Mouse (Mus musculus): ENCODE data around the gene Tsga13. TPM values are rescaled to one million over a fixed set of nuclear protein-coding genes. Genes with fewer than 3 reads are reported as not detected.

The Tsga13 gene
- polyA plus RNA-seq, 1 experiment from 2014 or later, result 0.25 TPM

Other genes with a start within 250 kb of the Tsga13 start
- 52.3 and 55.4 TPM in 2 replicates for gene Cep41, start 221.8 kb downstream of the Tsga13 start, polyA plus RNA-seq (2015; fragmentation: Nextera tagmentation; extraction: Ambion mirVana)
- 1,770 and 1,957 TPM in 2 replicates for gene Mest, start 192.0 kb downstream of the Tsga13 start, polyA plus RNA-seq (2015; fragmentation: Nextera tagmentation; extraction: Ambion mirVana)
- gene Copg2, start 18.8 kb downstream of the Tsga13 start, polyA plus RNA-seq (2015; fragmentation: Nextera tagmentation; extraction: Ambion mirVana), result 24.3 and 27.6 TPM in 2 replicates
- gene Klf14, start 43.5 kb upstream of the Tsga13 start, polyA plus RNA-seq (2015; fragmentation: Nextera tagmentation; extraction: Ambion mirVana), result 4.0 and 5.8 TPM in 2 replicates